Mouse (Mus musculus): ENCODE results near the gene Gm45021.

GRCm38 (mm10) chr6:48629661-48630034, 40.2 kb downstream of the Gm45021 start:
- TF ChIP-seq GATA1 (IDR thresholded peaks at IDR 0.05; ENCODE audit: borderline replicate concordance, low read length), result no peak
- no peak for TF ChIP-seq CTCF (IDR thresholded peaks at IDR 0.05; ENCODE audit: low read depth, low read length)
- no peak for TF ChIP-seq TAL1 (conservative IDR thresholded peaks at IDR 0.05; ENCODE audit: low read depth, low read length)

All from G1E (cell line).